Mouse (Mus musculus): ENCODE data around the gene Ankrd61.

DNA sequence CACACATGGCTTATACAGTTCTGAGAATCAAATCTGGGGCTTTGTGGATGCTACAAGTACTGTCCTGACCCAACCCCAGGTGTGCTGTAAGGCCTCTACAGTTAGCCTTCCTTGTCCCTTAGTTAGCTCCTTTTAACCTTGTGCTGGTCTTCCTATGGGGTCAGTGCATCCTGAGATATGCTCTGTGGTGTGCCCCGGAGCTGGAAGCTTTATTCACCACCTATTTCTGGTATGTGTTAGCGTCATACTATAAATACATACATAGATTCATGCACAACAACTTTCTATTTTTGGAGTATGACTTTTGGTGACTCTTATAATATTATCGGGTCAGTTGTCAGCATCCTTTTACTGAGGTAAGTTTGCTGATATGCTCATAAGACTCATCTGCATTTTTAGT, 12.2 kb downstream of the Ankrd61 start:
- TF ChIP-seq CTCF (IDR thresholded peaks at IDR 0.05; ENCODE audit: low read depth) = no peak
- TF ChIP-seq EP300 (IDR thresholded peaks at IDR 0.05; ENCODE audit: low read depth) = no peak

Measured in liver, embryonic 14.5 days (tissue).